Comparison of ENCODE assay signal across 9 mouse cellular contexts in genomic region chr11:77743966-77744365, GRCm38 (mm10). TPM values are rescaled to one million over a fixed set of nuclear protein-coding genes. Genes with fewer than 3 reads are reported as not detected.
A peak's percentile ranks its signal among the peaks of the same experiment; 100 is the strongest.
DNase-seq lines count a peak whose midpoint lies in the region; ATAC-seq and TF ChIP-seq lines count a peak whose summit lies in the region.
"Had no signal": no experiment of that assay in that cellular context is flagged by ENCODE, and none has a peak within 500 bp of the region (broad histone marks: within the 10 kb centered on the region; RNA-seq: fewer than 3 reads in every experiment).

No protein-coding gene starts in this region.

- TF ChIP-seq POLR2A in bone marrow, adult 2 months (IDR thresholded peaks at IDR 0.05; ENCODE audit: borderline replicate concordance, control insufficient read depth, low read depth, low read length), result no peak
- no peak for TF ChIP-seq POLR2A in thymus, adult 2 months (IDR thresholded peaks at IDR 0.05; ENCODE audit: control insufficient read depth, extremely low read depth, insufficient read depth, low read length, poor library complexity)

- 31% methylated on average over 6 of the region's 6 CpGs for WGBS in heart, embryonic 12.5 days
- WGBS in bone marrow, adult 2 months, result 19% methylated on average over 6 of the region's 6 CpGs
- 26% methylated on average over 6 of the region's 6 CpGs for WGBS in thymus, adult 2 months
- WGBS in hindbrain, embryonic 13.5 days, result 34% methylated on average over 6 of the region's 6 CpGs

- peak; percentile 46; the same call in 1 of the 2 replicates for TF ChIP-seq CTCF in bone marrow, adult 2 months (IDR thresholded peaks at IDR 0.05; ENCODE audit: control insufficient read depth, insufficient read depth, low read length)
- TF ChIP-seq CTCF in thymus, adult 2 months (IDR thresholded peaks at IDR 0.05; ENCODE audit: borderline replicate concordance, control insufficient read depth, extremely low read depth, insufficient read depth, low read length, poor library complexity), result no peak

- H3K9me3 ChIP-seq in heart, embryonic 12.5 days (replicated peaks), result no peaks in the 10 kb centered on the region
- no peaks in the 10 kb centered on the region for H3K9me3 ChIP-seq in hindbrain, embryonic 13.5 days
- H3K9me3 ChIP-seq: hindbrain, embryonic 15.5 days had no signal

- H3K27ac ChIP-seq in heart, embryonic 12.5 days (ENCODE audit: poor library complexity, severe bottlenecking), result no peak overlapping the region
- no peak overlapping the region for H3K27ac ChIP-seq in bone marrow, adult 2 months (ENCODE audit: control insufficient read depth, insufficient read depth, low read depth, low read length, poor library complexity)
- H3K27ac ChIP-seq in thymus, adult 2 months (ENCODE audit: control insufficient read depth, insufficient read depth, low read length), result no peak overlapping the region
- H3K27ac ChIP-seq in hindbrain, embryonic 13.5 days, result no peak overlapping the region
- H3K27ac ChIP-seq: hindbrain, embryonic 15.5 days had no signal

- H3K36me3 ChIP-seq in heart, embryonic 12.5 days, result no peaks in the 10 kb centered on the region
- H3K36me3 ChIP-seq in thymus, adult 2 months (ENCODE audit: control insufficient read depth, insufficient read depth, low read length), result no peaks in the 10 kb centered on the region
- no peaks in the 10 kb centered on the region for H3K36me3 ChIP-seq in hindbrain, embryonic 13.5 days
- H3K36me3 ChIP-seq: hindbrain, embryonic 15.5 days had no signal

- H3K4me1 ChIP-seq in heart, embryonic 12.5 days (replicated peaks), result no peaks in the 10 kb centered on the region
- no peaks in the 10 kb centered on the region for H3K4me1 ChIP-seq in bone marrow, adult 2 months (ENCODE audit: control insufficient read depth, insufficient read depth, low read length)
- no peaks in the 10 kb centered on the region for H3K4me1 ChIP-seq in thymus, adult 2 months (replicated peaks; ENCODE audit: control insufficient read depth, insufficient read depth, low read length)
- no peaks in the 10 kb centered on the region for H3K4me1 ChIP-seq in hindbrain, embryonic 13.5 days (replicated peaks)
- H3K4me1 ChIP-seq: hindbrain, embryonic 15.5 days had no signal

- H3K9ac ChIP-seq in heart, embryonic 12.5 days, result no peak overlapping the region
- H3K9ac ChIP-seq in hindbrain, embryonic 13.5 days, result no peak overlapping the region
- H3K9ac ChIP-seq: hindbrain, embryonic 15.5 days had no signal

- H3K27me3 ChIP-seq in heart, embryonic 12.5 days (replicated peaks), result no peaks in the 10 kb centered on the region
- no peaks in the 10 kb centered on the region for H3K27me3 ChIP-seq in thymus, adult 2 months (ENCODE audit: control insufficient read depth, insufficient read depth, low read length)
- H3K27me3 ChIP-seq in hindbrain, embryonic 13.5 days, result no peaks in the 10 kb centered on the region
- H3K27me3 ChIP-seq: hindbrain, embryonic 15.5 days had no signal

- no peak overlapping the region for H3K4me3 ChIP-seq in heart, embryonic 12.5 days
- H3K4me3 ChIP-seq in bone marrow, adult 2 months (replicated peaks; ENCODE audit: control insufficient read depth, low read depth, low read length), result no peak overlapping the region
- H3K4me3 ChIP-seq in thymus, adult 2 months (ENCODE audit: control insufficient read depth, insufficient read depth, low read length), result no peak overlapping the region
- H3K4me3 ChIP-seq in hindbrain, embryonic 13.5 days, result no peak overlapping the region
- H3K4me3 ChIP-seq: hindbrain, embryonic 15.5 days had no signal

- no peak for ATAC-seq in heart, embryonic 12.5 days (ENCODE audit: insufficient number of reproducible peaks, low FRiP score)
- no peak for ATAC-seq in hindbrain, embryonic 13.5 days (ENCODE audit: low FRiP score)

- intact Hi-C loops in heart, postnatal 10 days (cut with DNase I), result no loop called here

- no peak overlapping the region for H3K4me2 ChIP-seq in heart, embryonic 12.5 days
- H3K4me2 ChIP-seq in hindbrain, embryonic 13.5 days, result no peak overlapping the region
- H3K4me2 ChIP-seq: hindbrain, embryonic 15.5 days had no signal

- peak; percentile 10 to 38 for DNase-seq in heart, postnatal 10 days
- peak; percentile 22 for DNase-seq in CD4-positive helper T cell, adult 2 months (ENCODE audit: low read depth, low spot score)
- DNase-seq in kidney, postnatal 14 days, result peak; percentile 58
- peak; percentile 66 for DNase-seq in thymus, adult 2 months
- no peak for DNase-seq in retina, postnatal 1 day

RNA-seq across cellular contexts. Expression of gene Cryba1, which starts 18.9 kb away (rescaled TPM):
- not detected for total RNA-seq in heart, postnatal 10 days (2021)
- 0.51 TPM in 1 of 2 replicates, not detected in the other for polyA plus RNA-seq in heart, embryonic 12.5 days (2016; fragmentation: Nextera tagmentation; extraction: Ambion mirVana)
- polyA plus RNA-seq in bone marrow, adult 2 months (2011; ENCODE audit: insufficient read depth, insufficient read length, low replicate concordance, missing spikeins), result not detected in 2 replicates
- 0.13 and 0.36 TPM in 2 replicates for polyA plus RNA-seq in thymus, adult 2 months (2012; rRNA removed)
- 1.2 and 1.6 TPM in 2 replicates for polyA plus RNA-seq in hindbrain, embryonic 13.5 days (2015; fragmentation: Nextera tagmentation; extraction: Ambion mirVana)

RNA-seq across cellular contexts. Expression of gene Myo18a, which starts 19.1 kb away (rescaled TPM):
- total RNA-seq in heart, postnatal 10 days (2021), result 100 to 1,000 TPM; 228 to 275 TPM
- polyA plus RNA-seq in heart, embryonic 12.5 days (2016; fragmentation: Nextera tagmentation; extraction: Ambion mirVana), result 154 and 164 TPM in 2 replicates
- 29.5 and 74.6 TPM in 2 replicates for polyA plus RNA-seq in bone marrow, adult 2 months (2011; ENCODE audit: insufficient read depth, insufficient read length, low replicate concordance, missing spikeins)
- polyA plus RNA-seq in thymus, adult 2 months (2012; rRNA removed), result 105 and 122 TPM in 2 replicates
- 45.4 and 54.0 TPM in 2 replicates for polyA plus RNA-seq in hindbrain, embryonic 13.5 days (2015; fragmentation: Nextera tagmentation; extraction: Ambion mirVana)

RNA-seq across cellular contexts. Expression of gene Gm10277, which starts 43.6 kb away (rescaled TPM):
- not detected for total RNA-seq in heart, postnatal 10 days (2021)
- polyA plus RNA-seq in heart, embryonic 12.5 days (2016; fragmentation: Nextera tagmentation; extraction: Ambion mirVana), result 1.2 and 1.5 TPM in 2 replicates
- not detected in 2 replicates for polyA plus RNA-seq in bone marrow, adult 2 months (2011; ENCODE audit: insufficient read depth, insufficient read length, low replicate concordance, missing spikeins)
- not detected in 2 replicates for polyA plus RNA-seq in thymus, adult 2 months (2012; rRNA removed)
- 2.0 and 2.7 TPM in 2 replicates for polyA plus RNA-seq in hindbrain, embryonic 13.5 days (2015; fragmentation: Nextera tagmentation; extraction: Ambion mirVana)

RNA-seq across cellular contexts. Expression of gene Nufip2, which starts 58.0 kb away (rescaled TPM):
- 10 to 100 TPM; 60.1 to 63.1 TPM for total RNA-seq in heart, postnatal 10 days (2021)
- polyA plus RNA-seq in heart, embryonic 12.5 days (2016; fragmentation: Nextera tagmentation; extraction: Ambion mirVana), result 4.4 and 4.9 TPM in 2 replicates
- polyA plus RNA-seq in bone marrow, adult 2 months (2011; ENCODE audit: insufficient read depth, insufficient read length, low replicate concordance, missing spikeins), result 9.6 and 22.5 TPM in 2 replicates
- 30.1 and 38.8 TPM in 2 replicates for polyA plus RNA-seq in thymus, adult 2 months (2012; rRNA removed)
- polyA plus RNA-seq in hindbrain, embryonic 13.5 days (2015; fragmentation: Nextera tagmentation; extraction: Ambion mirVana), result 4.2 and 4.6 TPM in 2 replicates
